Mouse (Mus musculus) embryonic facial prominence, embryonic 12.5 days (tissue): ENCODE data around the gene Nr2f1. TPM values are rescaled to one million over a fixed set of nuclear protein-coding genes. Genes with fewer than 3 reads are reported as not detected.
A peak's percentile ranks its signal among the peaks of the same experiment; 100 is the strongest.

Experiments
- ATAC-seq: fragments of 200-750 bp; cut with Nextera tagmentation; 2 replicates; pipeline ENCODE4 v1.8.0; 2017; ENCODE audit not compliant: insufficient number of reproducible peaks, insufficient read depth, low FRiP score, low TSS enrichment
- H3K27ac ChIP-seq: fragments of 300-500 bp; sonication (generic); 2 replicates; pipeline ENCODE4 v1.5.1; 2016; ENCODE audit warnings: mild to moderate bottlenecking
- H3K27me3 ChIP-seq: fragments of 300-500 bp; sonication (generic); 2 replicates; pipeline ENCODE4 v1.6.1; 2016; ENCODE audit warnings: mild to moderate bottlenecking, moderate library complexity
- H3K36me3 ChIP-seq: fragments of 300-500 bp; sonication (generic); 2 replicates; pipeline ENCODE4 v1.6.1; 2016; ENCODE audit warnings: mild to moderate bottlenecking
- H3K4me1 ChIP-seq: fragments of 300-500 bp; sonication (generic); 2 replicates; pipeline ENCODE4 v1.6.1; 2016
- H3K4me2 ChIP-seq: fragments of 300-500 bp; sonication (generic); replicated peaks from 2 replicates; pipeline ENCODE4 v1.6.1; 2016; ENCODE audit warnings: mild to moderate bottlenecking, moderate library complexity
- H3K4me3 ChIP-seq: fragments of 300-500 bp; sonication (generic); 2 replicates; pipeline ENCODE4 v1.5.1; 2016; ENCODE audit warnings: mild to moderate bottlenecking
- H3K9ac ChIP-seq: fragments of 300-500 bp; sonication (generic); 2 replicates; pipeline ENCODE4 v1.6.1; 2016; ENCODE audit warnings: mild to moderate bottlenecking, moderate library complexity
- H3K9me3 ChIP-seq: fragments of 300-500 bp; sonication (generic); 2 replicates; pipeline ENCODE4 v1.6.1; 2016; ENCODE audit warnings: mild to moderate bottlenecking, moderate library complexity
- WGBS: fragments of 180-500 bp; shearing (Covaris S2); methylation state at CpG from one replicate; pipeline ENCODE4 v1.1.7; 2016; 5-methylcytosine and 5-hydroxymethylcytosine counted together
- polyA plus RNA-seq: library from polyadenylated mRNA; unstranded; fragments of >200 nt; fragmentation: Nextera tagmentation; extraction: Ambion mirVana; gene quantifications from 2 replicates; pipeline ENCODE4 v1.2.1, GENCODE M21; 2016

The Nr2f1 gene
- polyA plus RNA-seq, 1 experiment from 2014 or later: 46.5 TPM

DNA sequence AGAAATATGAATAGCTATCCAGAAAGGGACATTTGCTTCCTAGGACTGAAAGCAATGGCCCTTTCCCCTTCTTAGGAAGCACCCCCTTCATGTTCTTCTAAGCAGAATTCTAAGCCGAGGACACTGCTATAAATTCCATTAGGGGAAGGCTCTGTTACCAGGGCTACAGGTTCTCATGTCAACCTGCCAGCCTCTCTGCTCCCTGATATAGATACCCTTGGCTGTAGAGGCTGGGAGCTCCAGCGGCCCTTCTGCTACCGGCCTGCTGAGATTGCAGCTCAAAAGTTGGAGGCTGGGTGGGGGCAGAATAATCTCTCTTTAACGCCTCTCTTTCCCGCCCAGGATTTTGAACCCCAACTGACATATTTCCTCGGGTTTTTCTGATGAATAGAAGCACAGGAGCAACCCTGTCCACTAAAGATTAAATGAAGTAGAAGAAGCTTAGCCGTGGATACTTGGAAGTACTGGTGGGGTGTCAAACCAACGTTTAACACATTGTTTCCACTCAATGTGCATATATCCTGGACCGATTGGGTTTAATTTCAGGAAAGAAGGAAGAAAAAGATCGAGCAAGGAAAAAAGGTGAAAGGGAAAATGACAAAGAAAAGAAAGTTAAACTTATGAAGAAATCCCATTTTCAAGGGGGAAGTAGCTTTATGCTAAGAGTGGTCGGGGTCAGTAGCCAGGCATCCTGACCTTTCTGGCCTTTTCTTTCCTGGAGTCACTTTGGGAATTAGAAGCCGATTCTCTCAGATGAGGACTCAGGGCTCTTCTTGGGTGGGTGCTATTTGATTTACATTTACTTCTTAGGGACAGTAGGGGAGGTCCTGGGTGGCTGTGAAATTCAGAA is 8.5 kb upstream of the Nr2f1 start:
- 7% methylated on average over 12 of the region's 12 CpGs for WGBS
- Histone ChIP-seq H3K4me3 (no peak overlapping the region), H3K27me3 (peaks cover 12% of the 10 kb centered on the region), H3K9me3 (no peaks in the 10 kb centered on the region), H3K27ac (no peak overlapping the region), H3K4me2 (peak overlapping the region; percentile 36), H3K9ac (no peak overlapping the region), H3K4me1 (peaks cover 35% of the 10 kb centered on the region), H3K36me3 (no peaks in the 10 kb centered on the region)
- no peak for ATAC-seq

DNA sequence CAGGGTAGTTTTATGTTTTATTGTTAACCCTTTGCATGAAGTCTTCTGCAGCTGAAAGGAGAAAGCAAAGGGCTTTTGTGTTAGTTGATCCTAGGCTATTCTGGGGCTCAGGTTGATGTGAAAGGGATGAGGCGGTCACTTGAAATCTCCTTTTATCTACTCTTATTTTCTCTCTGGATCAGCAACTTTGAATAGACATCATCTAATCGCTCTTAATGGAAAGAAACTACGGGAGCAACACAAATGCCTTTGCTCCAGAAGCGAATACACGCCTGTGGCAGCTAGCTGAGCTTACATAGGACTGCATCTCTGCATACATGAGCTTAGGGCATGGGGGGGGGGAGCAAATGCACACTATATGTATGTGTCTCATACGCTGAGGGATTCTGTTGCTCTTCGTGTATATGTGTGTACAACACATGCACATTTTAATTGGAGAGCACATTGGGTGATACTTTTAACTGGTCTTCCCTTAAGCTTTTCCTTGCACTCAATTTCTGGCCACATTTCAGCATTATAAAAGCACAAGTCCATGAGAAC is 7.4 kb upstream of the Nr2f1 start:
- Histone ChIP-seq H3K27ac (no peak overlapping the region), H3K9ac (no peak overlapping the region), H3K4me1 (peaks cover 27% of the 10 kb centered on the region), H3K4me3 (no peak overlapping the region), H3K36me3 (no peaks in the 10 kb centered on the region), H3K4me2 (peak overlapping the region; percentile 36), H3K9me3 (no peaks in the 10 kb centered on the region), H3K27me3 (peaks cover 6% of the 10 kb centered on the region)
- 38% methylated on average over 7 of the region's 7 CpGs for WGBS
- no peak for ATAC-seq

DNA sequence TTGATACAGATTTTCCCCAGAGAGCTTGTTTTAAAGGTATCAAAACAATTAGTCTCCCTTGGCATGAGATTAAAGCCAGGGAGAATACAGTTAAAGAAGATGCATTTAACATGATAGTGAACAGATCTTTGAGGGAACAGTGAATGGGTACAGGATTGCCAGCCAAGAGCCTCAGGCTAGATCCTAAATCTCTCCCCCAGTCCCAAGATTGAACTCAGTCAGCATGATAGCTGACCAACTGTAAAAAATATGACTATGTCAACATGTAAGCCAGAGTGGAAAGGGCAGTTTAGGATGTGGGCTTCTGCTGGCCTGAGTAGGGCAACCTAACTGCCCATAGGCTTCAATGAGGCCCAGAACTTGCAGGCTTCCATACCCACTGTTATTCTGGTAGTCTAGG is 5.9 kb upstream of the Nr2f1 start:
- H3K4me3 ChIP-seq: no peak overlapping the region
- ATAC-seq: no peak
- no peaks in the 10 kb centered on the region for H3K9me3 ChIP-seq
- no peaks in the 10 kb centered on the region for H3K27me3 ChIP-seq
- peaks cover 12% of the 10 kb centered on the region for H3K4me1 ChIP-seq
- H3K9ac ChIP-seq: no peak overlapping the region
- H3K27ac ChIP-seq: no peak overlapping the region
- no peaks in the 10 kb centered on the region for H3K36me3 ChIP-seq
- H3K4me2 ChIP-seq: no peak overlapping the region; the same call in 1 of the 2 replicates

DNA sequence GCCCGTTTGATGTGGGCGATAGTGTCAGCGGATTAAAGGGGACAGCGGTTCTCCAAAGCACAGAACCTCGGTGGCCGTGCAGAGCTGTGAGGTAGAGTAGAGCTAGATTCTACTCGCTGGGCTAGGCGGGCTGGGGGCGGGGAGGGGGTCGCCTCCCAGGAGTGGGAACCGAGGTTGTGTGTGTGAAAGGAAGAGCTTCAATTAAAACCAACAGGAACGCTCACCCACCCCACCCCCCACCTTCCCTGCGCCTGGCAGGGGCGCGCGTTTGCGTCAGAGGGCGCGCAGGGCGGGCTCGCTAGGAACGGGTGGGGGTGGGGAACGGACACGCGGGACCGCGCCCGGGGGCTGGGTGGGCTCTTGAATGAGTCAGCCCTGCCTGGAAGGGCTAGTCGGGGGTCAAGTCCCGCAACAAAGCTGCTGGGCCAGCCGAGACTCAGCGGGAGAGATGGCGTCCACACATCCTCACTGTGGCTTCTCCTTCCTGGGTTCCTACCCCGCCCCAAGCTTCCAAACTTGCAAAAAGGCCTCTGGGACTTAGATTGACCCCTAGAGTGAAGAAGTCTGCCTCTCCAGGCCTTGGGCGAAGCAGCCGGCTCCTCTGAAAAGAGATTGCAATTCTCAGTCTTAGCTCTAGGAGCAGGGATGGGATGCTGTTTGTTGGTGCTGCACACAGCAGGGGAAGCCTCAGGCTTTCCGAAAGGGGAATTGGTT is 3.9 kb upstream of the Nr2f1 start:
- Histone ChIP-seq H3K4me1 (peaks cover 3% of the 10 kb centered on the region; the same call in 1 of the 2 replicates), H3K4me2 (peak overlapping the region; percentile 80), H3K27ac (peak overlapping the region; percentile 94), H3K9ac (peak overlapping the region; percentile 73), H3K4me3 (peak overlapping the region; percentile 87), H3K36me3 (no peaks in the 10 kb centered on the region), H3K27me3 (no peaks in the 10 kb centered on the region), H3K9me3 (no peaks in the 10 kb centered on the region)
- ATAC-seq: peak; percentile 44
- WGBS: under 1% methylated on average over 37 of the region's 37 CpGs

DNA sequence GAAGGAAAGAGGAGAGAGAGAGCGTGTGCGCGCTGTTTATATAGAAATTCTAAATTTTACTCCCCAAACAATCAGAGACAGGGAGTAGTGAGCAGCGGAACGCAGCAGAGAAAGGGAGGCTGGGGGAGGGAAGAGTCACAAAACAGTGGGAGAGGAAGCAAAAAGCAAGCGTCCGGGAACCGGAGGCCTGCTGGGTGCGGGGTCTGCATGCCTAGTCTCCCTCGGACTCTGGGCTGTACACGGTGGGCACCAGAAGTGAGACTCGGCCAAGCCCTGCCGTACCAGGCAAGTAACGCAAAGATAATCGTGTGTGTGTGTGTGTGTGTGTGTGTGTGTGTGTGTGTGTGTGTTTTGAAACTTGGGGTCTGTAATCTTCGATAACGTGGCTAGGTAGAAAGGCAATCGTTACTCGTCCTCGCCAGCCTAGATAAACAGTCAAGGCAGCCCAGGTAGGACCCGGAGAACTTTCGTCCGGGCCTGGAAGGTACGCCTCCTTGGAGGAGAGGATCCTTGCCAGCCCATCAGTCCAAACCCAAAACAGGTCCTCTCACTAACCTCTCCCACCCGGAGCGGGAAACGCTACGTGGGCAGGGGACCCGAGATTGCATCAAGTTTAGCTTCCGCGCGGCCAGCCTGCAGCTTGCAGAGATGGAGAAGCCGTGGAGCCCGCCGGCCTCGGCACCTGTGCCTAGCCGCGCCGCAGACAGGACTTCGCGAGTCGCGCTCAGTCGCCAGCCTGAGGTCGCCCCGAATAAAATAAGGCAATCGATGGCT is 3.2 kb upstream of the Nr2f1 start:
- Histone ChIP-seq H3K4me3 (peak overlapping the region; percentile 87), H3K9ac (peak overlapping the region; percentile 73), H3K4me1 (peaks cover 3% of the 10 kb centered on the region; the same call in 1 of the 2 replicates), H3K4me2 (peak overlapping the region; percentile 80), H3K36me3 (no peaks in the 10 kb centered on the region), H3K27me3 (no peaks in the 10 kb centered on the region), H3K27ac (peak overlapping the region; percentile 94), H3K9me3 (no peaks in the 10 kb centered on the region)
- WGBS: under 1% methylated on average over 47 of the region's 47 CpGs
- ATAC-seq: no peak

DNA sequence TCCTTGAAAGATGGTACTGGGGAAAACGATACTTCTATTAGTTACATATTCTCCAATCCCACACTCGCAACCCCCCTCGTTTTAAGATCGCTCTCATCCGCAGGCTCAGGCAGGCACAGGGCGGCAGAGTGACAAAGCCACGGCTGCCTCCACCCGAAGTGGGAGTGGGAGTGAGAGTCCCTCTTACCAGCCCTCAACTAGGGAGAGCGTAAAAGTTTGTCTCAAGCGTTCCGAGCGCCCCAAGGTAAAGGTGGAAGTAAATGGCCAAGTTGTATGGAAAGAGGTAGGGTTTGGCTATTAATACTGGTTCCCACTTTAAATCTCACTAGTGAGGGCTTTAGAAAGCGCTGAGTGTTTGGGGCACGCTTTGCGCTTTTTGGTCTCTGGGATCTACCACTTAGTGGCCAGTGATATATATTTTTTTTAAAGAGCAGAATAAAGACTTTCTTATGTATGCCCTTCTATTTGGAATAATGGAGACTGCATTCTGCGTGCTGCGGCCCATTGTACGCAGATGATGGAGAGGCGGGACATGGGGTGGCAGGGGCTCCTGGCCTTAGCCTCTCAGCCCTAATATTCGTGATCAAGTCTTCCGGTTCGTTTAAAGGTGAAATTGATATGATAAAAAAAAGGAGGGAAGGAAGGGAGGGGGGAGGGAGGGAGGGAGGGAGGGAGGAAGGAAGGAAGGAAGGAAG is 2.5 kb upstream of the Nr2f1 start:
- no peaks in the 10 kb centered on the region for H3K27me3 ChIP-seq
- H3K36me3 ChIP-seq: no peaks in the 10 kb centered on the region
- peak overlapping the region; percentile 94 for H3K27ac ChIP-seq
- H3K4me2 ChIP-seq: peak overlapping the region; percentile 80
- peak overlapping the region; percentile 73 for H3K9ac ChIP-seq
- no peak for ATAC-seq
- peaks cover 3% of the 10 kb centered on the region; the same call in 1 of the 2 replicates for H3K4me1 ChIP-seq
- no peaks in the 10 kb centered on the region for H3K9me3 ChIP-seq
- peak overlapping the region; percentile 87 for H3K4me3 ChIP-seq
- 1% methylated on average over 22 of the region's 22 CpGs for WGBS

DNA sequence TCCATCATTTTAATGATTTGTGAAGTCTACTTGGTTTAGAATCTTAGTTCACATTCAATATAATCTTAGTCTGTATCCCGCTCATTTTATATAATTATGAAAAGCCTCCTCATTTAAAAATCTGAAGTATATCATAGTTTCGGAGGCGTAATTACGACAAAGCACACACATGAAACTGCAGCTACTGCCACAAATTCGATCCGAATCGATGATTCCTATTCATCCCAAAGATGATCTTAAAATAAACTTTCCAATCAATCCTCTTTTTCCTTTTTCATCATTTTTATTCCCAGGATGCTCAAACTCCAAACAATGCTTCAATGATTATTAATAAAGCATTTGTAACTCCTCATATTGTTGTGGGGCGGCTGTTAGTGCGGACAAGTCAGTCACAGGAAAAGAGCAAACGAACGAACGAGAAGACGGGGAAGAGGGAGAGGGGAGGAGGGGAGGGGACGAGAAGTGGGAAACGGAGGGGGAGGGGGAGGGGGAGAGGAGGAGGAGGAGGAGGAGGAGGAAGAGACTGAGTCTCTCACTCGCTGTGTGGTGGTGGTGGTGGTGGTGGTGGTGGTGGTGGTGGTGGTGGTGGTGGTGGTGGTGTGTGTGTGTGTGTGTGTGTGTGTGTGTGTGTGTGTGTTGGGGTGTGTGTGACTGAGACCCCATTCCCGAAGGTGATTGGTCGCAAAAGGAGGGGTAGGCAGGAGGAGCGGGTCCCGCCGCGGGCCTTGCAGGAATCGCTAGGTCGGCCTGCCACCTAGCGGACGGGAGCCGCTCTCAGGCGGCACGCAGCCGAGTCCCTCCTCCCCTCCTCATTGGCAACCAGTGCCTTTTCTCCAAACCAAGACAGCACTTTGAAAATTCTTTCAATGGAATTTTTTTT is 1.7 kb upstream of the Nr2f1 start:
- H3K4me2 ChIP-seq: peak overlapping the region; percentile 80
- H3K36me3 ChIP-seq: no peaks in the 10 kb centered on the region
- H3K9me3 ChIP-seq: no peaks in the 10 kb centered on the region
- peak; percentile 49 for ATAC-seq
- WGBS: under 1% methylated on average over 29 of the region's 30 CpGs
- H3K4me1 ChIP-seq: peaks cover 3% of the 10 kb centered on the region; the same call in 1 of the 2 replicates
- H3K9ac ChIP-seq: peak overlapping the region; percentile 21; the same call in 1 of the 2 replicates
- H3K4me3 ChIP-seq: peak overlapping the region; percentile 87
- H3K27me3 ChIP-seq: no peaks in the 10 kb centered on the region
- H3K27ac ChIP-seq: peak overlapping the region; percentile 94

DNA sequence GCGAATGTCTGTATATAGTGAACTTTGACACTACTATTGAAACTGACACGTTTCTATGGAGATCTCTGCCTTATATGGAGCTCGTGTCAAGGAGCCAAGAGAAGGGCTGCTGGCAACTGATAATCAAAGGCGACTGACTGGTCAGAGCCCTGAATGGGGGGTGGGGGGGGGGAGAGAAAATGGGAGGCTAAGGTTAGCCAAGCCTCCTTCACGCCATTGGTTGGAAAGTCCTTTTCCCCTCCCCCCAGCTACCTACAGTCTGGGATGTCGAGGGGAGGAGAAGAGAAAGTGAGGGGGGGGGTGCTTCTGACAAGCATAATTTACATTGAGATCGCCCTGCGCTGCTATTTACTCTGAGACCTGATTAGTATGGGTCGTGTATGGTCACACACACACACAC is 850 bp upstream of the Nr2f1 start:
- H3K36me3 ChIP-seq: peaks cover under 1% of the 10 kb centered on the region; the same call in 1 of the 2 replicates
- WGBS: 0% methylated on average over 7 of the region's 9 CpGs
- H3K4me1 ChIP-seq: peaks cover 3% of the 10 kb centered on the region; the same call in 1 of the 2 replicates
- ATAC-seq: peak; percentile 56
- peak overlapping the region; percentile 87 for H3K4me3 ChIP-seq
- no peak overlapping the region; the same call in 1 of the 2 replicates for H3K9ac ChIP-seq
- H3K9me3 ChIP-seq: no peaks in the 10 kb centered on the region
- H3K4me2 ChIP-seq: peak overlapping the region; percentile 80
- peak overlapping the region; percentile 78 for H3K27ac ChIP-seq
- H3K27me3 ChIP-seq: peaks cover 2% of the 10 kb centered on the region; the same call in 1 of the 2 replicates

DNA sequence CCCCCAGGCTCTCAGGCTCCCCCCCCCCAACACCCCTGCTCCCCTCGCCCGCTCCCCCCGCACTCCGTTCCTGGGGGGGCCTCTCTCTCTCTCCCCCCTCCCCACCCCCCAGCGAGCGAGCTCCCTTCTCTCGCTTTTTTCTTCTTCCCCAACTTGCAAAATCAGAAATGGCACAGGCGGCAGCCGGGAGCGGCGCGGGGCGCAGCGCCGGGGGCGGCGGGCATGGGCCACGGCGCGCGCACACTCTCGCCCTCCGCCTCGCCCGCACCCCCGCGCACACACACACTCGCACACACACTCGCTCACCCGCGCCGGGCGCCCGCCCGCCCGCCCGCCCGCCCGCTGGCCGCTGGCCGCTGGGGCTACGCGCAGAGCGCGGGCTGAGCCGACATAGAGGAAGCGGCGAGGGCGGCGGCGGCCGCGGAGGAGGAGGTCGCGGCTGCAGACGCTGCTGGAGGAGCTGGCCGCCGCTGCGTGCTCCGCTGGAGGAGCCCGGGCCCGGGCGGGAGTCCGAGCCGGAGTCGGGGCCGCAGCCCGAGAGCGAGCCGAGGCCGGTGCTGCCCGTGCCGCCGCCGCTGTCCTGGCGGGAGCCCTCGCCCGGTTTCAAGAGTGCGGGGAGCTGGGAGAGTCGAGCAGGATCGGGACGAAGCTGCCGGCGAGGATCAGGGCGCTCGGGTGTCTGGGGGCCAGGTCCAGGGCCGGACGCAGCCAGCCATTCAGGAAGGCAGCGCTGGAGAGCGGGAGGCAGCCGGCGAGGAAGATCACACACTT is 501 bp downstream of the Nr2f1 start:
- H3K9me3 ChIP-seq: no peaks in the 10 kb centered on the region
- no peak for ATAC-seq
- peaks cover 8% of the 10 kb centered on the region; the same call in 1 of the 2 replicates for H3K4me1 ChIP-seq
- H3K36me3 ChIP-seq: peaks cover 9% of the 10 kb centered on the region; the same call in 1 of the 2 replicates
- peaks cover 11% of the 10 kb centered on the region; the same call in 1 of the 2 replicates for H3K27me3 ChIP-seq
- H3K4me2 ChIP-seq: peak overlapping the region; percentile 80
- H3K9ac ChIP-seq: peak overlapping the region; percentile 98
- peak overlapping the region; percentile 87 for H3K4me3 ChIP-seq
- H3K27ac ChIP-seq: peak overlapping the region; percentile 100
- under 1% methylated on average over 46 of the region's 92 CpGs for WGBS
